In the genomic region with DNA sequence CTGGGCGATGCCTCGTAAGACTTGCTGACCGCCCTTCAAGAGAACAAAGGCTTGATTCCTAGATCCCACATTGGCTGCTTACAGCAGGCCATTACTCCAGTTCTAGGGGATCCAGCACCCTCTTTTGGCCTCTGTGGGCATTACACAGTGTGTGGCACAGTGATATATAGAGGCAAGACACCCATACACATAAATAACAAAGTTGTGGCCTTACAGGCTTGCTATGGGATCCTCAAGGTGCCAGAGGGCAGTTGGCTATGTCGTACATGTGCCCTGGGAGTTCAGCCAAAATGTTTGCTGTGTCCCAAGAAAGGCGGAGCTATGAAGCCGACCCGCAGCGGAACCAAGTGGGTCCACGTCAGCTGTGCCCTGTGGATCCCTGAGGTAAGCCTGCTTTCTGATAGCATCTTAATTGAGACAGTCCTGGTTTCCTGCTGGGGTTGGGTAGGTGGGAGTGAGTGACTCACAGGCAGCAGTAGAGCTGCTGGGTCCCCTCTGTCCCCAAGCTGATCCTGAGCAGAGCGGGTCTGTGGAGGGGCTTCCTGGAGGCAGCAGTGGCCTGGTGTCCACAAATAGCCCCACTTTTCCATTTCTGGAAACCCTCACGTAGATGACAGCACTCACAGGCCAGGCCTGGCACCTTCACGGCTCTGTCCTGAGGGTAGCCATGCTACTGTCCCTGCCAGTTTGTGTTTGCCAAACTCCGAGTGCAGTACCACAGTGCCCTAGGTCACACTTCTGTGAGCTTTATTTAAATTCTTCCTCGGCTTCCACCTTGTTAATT, we compare ENCODE assay signal across 9 mouse cellular contexts. TPM values are rescaled to one million over a fixed set of nuclear protein-coding genes. Genes with fewer than 3 reads are reported as not detected.
DNase-seq lines count a peak whose midpoint lies in the region; ATAC-seq and TF ChIP-seq lines count a peak whose summit lies in the region.
"Had no signal": no experiment of that assay in that cellular context is flagged by ENCODE, and none has a peak within 500 bp of the region (broad histone marks: within the 10 kb centered on the region; RNA-seq: fewer than 3 reads in every experiment).

No protein-coding gene starts in this region.

- peaks cover 10% of the 10 kb centered on the region for H3K4me1 ChIP-seq in heart, adult 2 months (ENCODE audit: control insufficient read depth, insufficient read depth, low read length)
- H3K4me1 ChIP-seq in intestine, postnatal 0 days (replicated peaks; ENCODE audit: control insufficient read depth, insufficient read depth, low read length), result no peaks in the 10 kb centered on the region
- no peaks in the 10 kb centered on the region for H3K4me1 ChIP-seq in lung, postnatal 0 days (ENCODE audit: insufficient read depth, low read depth, low read length)
- peaks cover 3% of the 10 kb centered on the region; the same call in 1 of the 2 replicates for H3K4me1 ChIP-seq in small intestine, adult 2 months (ENCODE audit: control insufficient read depth, insufficient read depth, insufficient read length, low read length)

- peaks cover 10% of the 10 kb centered on the region for H3K36me3 ChIP-seq in heart, adult 2 months (ENCODE audit: control insufficient read depth, insufficient read depth, low read length)
- peaks cover 56% of the 10 kb centered on the region for H3K36me3 ChIP-seq in intestine, postnatal 0 days (ENCODE audit: control insufficient read depth, insufficient read depth)
- peaks cover 2% of the 10 kb centered on the region; the same call in 1 of the 2 replicates for H3K36me3 ChIP-seq in lung, postnatal 0 days (ENCODE audit: insufficient read depth, low read length)
- peaks cover 63% of the 10 kb centered on the region for H3K36me3 ChIP-seq in small intestine, adult 2 months (ENCODE audit: control insufficient read depth, insufficient read depth, low read length)

- WGBS in heart, adult 2 months, result 61% methylated on average over 14 of the region's 14 CpGs
- 90% methylated on average over 14 of the region's 14 CpGs for WGBS in intestine, postnatal 0 days
- 89% methylated on average over 14 of the region's 14 CpGs for WGBS in lung, postnatal 0 days
- 90% methylated on average over 14 of the region's 14 CpGs for WGBS in small intestine, adult 2 months

- H3K27ac ChIP-seq in heart, adult 2 months, result peak overlapping the region; percentile 74
- H3K27ac ChIP-seq in intestine, postnatal 0 days (ENCODE audit: low read depth, low read length), result no peak overlapping the region
- H3K27ac ChIP-seq in lung, postnatal 0 days (ENCODE audit: low read length), result no peak overlapping the region
- H3K27ac ChIP-seq in small intestine, adult 2 months (ENCODE audit: insufficient read depth, low read depth, low read length), result no peak overlapping the region
- H3K27ac ChIP-seq: liver, embryonic 15.5 days had no signal

- no peak overlapping the region for H3K4me3 ChIP-seq in heart, adult 2 months
- no peak overlapping the region for H3K4me3 ChIP-seq in intestine, postnatal 0 days (ENCODE audit: low read depth, low read length)
- no peak overlapping the region for H3K4me3 ChIP-seq in lung, postnatal 0 days (ENCODE audit: low read depth, low read length)
- H3K4me3 ChIP-seq in small intestine, adult 2 months (ENCODE audit: low read depth, low read length), result no peak overlapping the region
- H3K4me3 ChIP-seq: liver, embryonic 15.5 days had no signal

- H3K9ac ChIP-seq in heart, adult 2 months (ENCODE audit: low read depth, low read length), result no peak overlapping the region
- no peak overlapping the region for H3K9ac ChIP-seq in intestine, postnatal 0 days (ENCODE audit: low read depth, low read length)
- H3K9ac ChIP-seq in lung, postnatal 0 days (replicated peaks; ENCODE audit: low read depth), result no peak overlapping the region
- H3K9ac ChIP-seq: liver, embryonic 15.5 days had no signal

- TF ChIP-seq CTCF in heart, adult 2 months (IDR thresholded peaks at IDR 0.05), result peak; percentile 79
- peak; percentile 76 for TF ChIP-seq CTCF in intestine, postnatal 0 days (IDR thresholded peaks at IDR 0.05; ENCODE audit: low read depth)
- peak; percentile 73 for TF ChIP-seq CTCF in lung, postnatal 0 days (IDR thresholded peaks at IDR 0.05)
- peak; percentile 54; the same call in 1 of the 2 replicates for TF ChIP-seq CTCF in small intestine, adult 2 months (IDR thresholded peaks at IDR 0.05; ENCODE audit: extremely low read depth, insufficient read length, insufficient replicate concordance, low read depth, low read length)

- DNase-seq in left cerebral cortex, postnatal 4 days, result peak; percentile 64
- no peak for DNase-seq in left cerebral cortex, adult 11 months (ENCODE audit: low spot score)
- DNase-seq in adrenal gland, adult 18-20 months (ENCODE audit: low spot score in 2 of 2), result peak; percentile 48 to 59
- peak; percentile 69 for DNase-seq in embryo, embryonic 10.5 days (ENCODE audit: low spot score)
- DNase-seq in heart, adult 2 months, result peak; percentile 75 to 78
- peak; percentile 19 for DNase-seq in lung, postnatal 0 days (ENCODE audit: low spot score)

- intact Hi-C loops in left cerebral cortex, postnatal 4 days (cut with DNase I), result no loop called here
- intact Hi-C loops in heart, adult 2 months (cut with DNase I), result loop anchor here (10.0 kb wide), 1 partner anchor 145 kb away; a partner anchor contains a TSS

- TF ChIP-seq POLR2A in heart, adult 2 months (IDR thresholded peaks at IDR 0.05; ENCODE audit: insufficient read depth, low read depth, low read length), result no peak
- no peak for TF ChIP-seq POLR2A in small intestine, adult 2 months (IDR thresholded peaks at IDR 0.05; ENCODE audit: low read depth, low read length)

- no peaks in the 10 kb centered on the region for H3K27me3 ChIP-seq in heart, adult 2 months (ENCODE audit: control insufficient read depth, insufficient read depth, low read length)
- no peaks in the 10 kb centered on the region for H3K27me3 ChIP-seq in intestine, postnatal 0 days (replicated peaks; ENCODE audit: control insufficient read depth, insufficient read depth, low read length)
- H3K27me3 ChIP-seq in lung, postnatal 0 days (replicated peaks; ENCODE audit: insufficient read depth, low read length), result no peaks in the 10 kb centered on the region
- H3K27me3 ChIP-seq in small intestine, adult 2 months (ENCODE audit: control insufficient read depth, insufficient read depth, low read length), result no peaks in the 10 kb centered on the region
- H3K27me3 ChIP-seq: liver, embryonic 15.5 days had no signal

- no peaks in the 10 kb centered on the region for H3K79me2 ChIP-seq in heart, adult 2 months (replicated peaks; ENCODE audit: control insufficient read depth, insufficient read depth, low read length)

- no peak; the same call in 1 of the 2 replicates for ATAC-seq in intestine, postnatal 0 days
- ATAC-seq in lung, postnatal 0 days, result peak; percentile 37; the same call in 1 of the 2 replicates

- no peaks in the 10 kb centered on the region for H3K9me3 ChIP-seq in intestine, postnatal 0 days (ENCODE audit: control insufficient read depth)
- no peaks in the 10 kb centered on the region for H3K9me3 ChIP-seq in lung, postnatal 0 days (ENCODE audit: low read length)
- H3K9me3 ChIP-seq: liver, embryonic 15.5 days had no signal

- 0 out of 2 replicates have a peak, but pooled peaks have one; percentile 10 for TF ChIP-seq EP300 in heart, adult 2 months (IDR thresholded peaks at IDR 0.05; ENCODE audit: insufficient read depth, low read depth, low read length)
- no peak for TF ChIP-seq EP300 in lung, postnatal 0 days (IDR thresholded peaks at IDR 0.05)

- H3K4me2 ChIP-seq in intestine, postnatal 0 days (replicated peaks; ENCODE audit: low read depth), result no peak overlapping the region
- H3K4me2 ChIP-seq in lung, postnatal 0 days (replicated peaks; ENCODE audit: low read depth, low read length), result no peak overlapping the region
- H3K4me2 ChIP-seq: liver, embryonic 15.5 days had no signal

RNA-seq across cellular contexts. Expression of a gene that starts 44.5 kb away (rescaled TPM):
- 10 to 100 TPM; 29.0 to 29.4 TPM for total RNA-seq in left cerebral cortex, postnatal 4 days (2021)
- total RNA-seq in adrenal gland, adult 18-20 months (2021), result 10 to 100 TPM; 42.0 to 46.9 TPM
- total RNA-seq in heart, adult 2 months (2021), result 10 to 100 TPM; 28.5 to 38.6 TPM
- polyA plus RNA-seq in heart, adult 2 months (2012; rRNA removed), result 10.1 and 24.0 TPM in 2 replicates
- polyA plus RNA-seq in intestine, postnatal 0 days (2015; fragmentation: Nextera tagmentation; extraction: Ambion mirVana), result 15.3 and 18.4 TPM in 2 replicates
- polyA plus RNA-seq in lung, postnatal 0 days (2015; fragmentation: Nextera tagmentation; extraction: Ambion mirVana), result 6.0 and 7.7 TPM in 2 replicates
- polyA plus RNA-seq in small intestine, adult 2 months (2012; rRNA removed), result 8.1 and 18.5 TPM in 2 replicates
